Mouse (Mus musculus) liver, adult 2 months (tissue): ENCODE measurements at regions not wholly inside any gene's neighbourhood (a gene's known extent, or its start where the extent isn't known, plus 50 kb on each side); places are given as distances from the start of the nearest gene placed in this dataset.

Experiments
- CTCF ChIP-seq: fragments of 200-500 bp; IDR thresholded peaks from 2 replicates; pipeline ENCODE4 v1.5.1; 2011; ENCODE audit warnings: low read depth, low read length, control low read depth
- POLR2A ChIP-seq: fragments of 200-500 bp; IDR thresholded peaks from 2 replicates; pipeline ENCODE4 v1.6.1; 2011; ENCODE audit warnings: low read length, control low read depth; ENCODE audit not compliant: insufficient read depth; ENCODE audit errors: extremely low read depth

- TF ChIP-seq POLR2A: no peak
- no peak for TF ChIP-seq CTCF
Measured at GRCm38 (mm10) chr7:111297174-111297902, 214.5 kb upstream of the Eif4g2 start.
